Mouse (Mus musculus) ES-E14 (cell line): ENCODE measurements around the gene Prl7c1.

Source experiments
- CHD2 ChIP-seq: IDR thresholded peaks from 2 replicates; pipeline ENCODE4 v1.6.1; 2014; ENCODE audit warnings: mild to moderate bottlenecking, low read depth, low read length, inconsistent platforms
- ZC3H11A ChIP-seq: IDR thresholded peaks from 2 replicates; pipeline ENCODE4 v1.6.1; 2012; ENCODE audit warnings: low read depth, mild to moderate bottlenecking, inconsistent platforms, low read length, borderline replicate concordance
- ZNF384 ChIP-seq: IDR thresholded peaks from 2 replicates; pipeline ENCODE4 v1.6.1; 2012; ENCODE audit warnings: low read depth, low read length, inconsistent platforms

GRCm38 (mm10) chr13:27734512-27735186 lies 46.0 kb downstream of the Prl7c1 start:
- TF ChIP-seq CHD2 = no peak
- TF ChIP-seq ZNF384 = no peak
- no peak for TF ChIP-seq ZC3H11A
